27 mouse cellular contexts compared by ENCODE assay signal in the genomic region with DNA sequence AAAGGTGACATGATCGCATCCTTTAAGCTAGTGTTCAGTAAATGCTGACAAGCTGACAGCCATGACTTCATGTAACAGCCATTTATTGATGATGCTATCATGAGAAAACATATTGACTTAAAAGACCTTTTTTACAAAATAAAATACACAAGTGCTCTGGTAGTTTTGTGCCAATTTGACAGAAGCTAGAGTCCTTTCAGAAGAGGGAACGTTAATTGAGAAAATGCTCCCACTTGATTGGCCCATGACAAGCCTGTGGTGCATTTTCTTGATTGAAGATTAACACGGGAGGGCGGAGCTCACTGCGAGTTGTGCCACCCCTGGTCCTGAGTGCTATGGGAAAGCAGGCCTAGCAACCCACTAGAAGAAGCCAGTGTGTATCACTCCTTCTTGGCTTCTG. TPM values are rescaled to one million over a fixed set of nuclear protein-coding genes. Genes with fewer than 3 reads are reported as not detected.
DNase-seq lines count a peak whose midpoint lies in the region; ATAC-seq lines count a peak whose summit lies in the region.
"Had no signal": no experiment of that assay in that cellular context is flagged by ENCODE, and none has a peak within 500 bp of the region (broad histone marks: within the 10 kb centered on the region; RNA-seq: fewer than 3 reads in every experiment).

No protein-coding gene starts in this region.

- no peak overlapping the region for H3K9ac ChIP-seq in midbrain, embryonic 11.5 days (ENCODE audit: low read length)
- no peak overlapping the region for H3K9ac ChIP-seq in midbrain, embryonic 16.5 days (ENCODE audit: low read depth, low read length)
- H3K9ac ChIP-seq: embryonic facial prominence, embryonic 13.5 days; embryonic facial prominence, embryonic 15.5 days; forebrain, embryonic 12.5 days had no signal

- H3K9me3 ChIP-seq in midbrain, embryonic 11.5 days (ENCODE audit: control insufficient read depth, low read length), result no peaks in the 10 kb centered on the region
- no peaks in the 10 kb centered on the region for H3K9me3 ChIP-seq in midbrain, embryonic 16.5 days (replicated peaks; ENCODE audit: control insufficient read depth, low read length, poor library complexity, severe bottlenecking)
- H3K9me3 ChIP-seq: embryonic facial prominence, embryonic 13.5 days; embryonic facial prominence, embryonic 15.5 days; forebrain, embryonic 10.5 days had no signal

- H3K4me2 ChIP-seq in midbrain, embryonic 11.5 days, result no peak overlapping the region
- H3K4me2 ChIP-seq in midbrain, embryonic 16.5 days (ENCODE audit: low read length), result no peak overlapping the region
- H3K4me2 ChIP-seq: embryonic facial prominence, embryonic 13.5 days; embryonic facial prominence, embryonic 15.5 days; forebrain, embryonic 12.5 days had no signal

- no peak for ATAC-seq in CD4-positive, CD25-positive, alpha-beta regulatory T cell, adult 4 months
- no peak for ATAC-seq in midbrain, embryonic 11.5 days (ENCODE audit: low FRiP score)
- no peak for ATAC-seq in midbrain, embryonic 16.5 days
- ATAC-seq in megakaryocyte progenitor cell, adult 5-6 weeks (replicated peaks; ENCODE audit: poor library complexity), result no peak
- ATAC-seq: forebrain, embryonic 14.5 days; forebrain, embryonic 16.5 days had no signal

- no peaks in the 10 kb centered on the region for H3K27me3 ChIP-seq in midbrain, embryonic 11.5 days (ENCODE audit: control insufficient read depth, insufficient read depth, low read length)
- no peaks in the 10 kb centered on the region for H3K27me3 ChIP-seq in midbrain, embryonic 16.5 days (ENCODE audit: control insufficient read depth, insufficient read depth, low read depth, low read length)
- H3K27me3 ChIP-seq: embryonic facial prominence, embryonic 13.5 days; embryonic facial prominence, embryonic 15.5 days; forebrain, embryonic 12.5 days had no signal

- H3K36me3 ChIP-seq in midbrain, embryonic 11.5 days (ENCODE audit: control insufficient read depth, insufficient read depth, low read length), result no peaks in the 10 kb centered on the region
- H3K36me3 ChIP-seq in midbrain, embryonic 16.5 days (ENCODE audit: control insufficient read depth, insufficient read depth, low read length), result no peaks in the 10 kb centered on the region
- H3K36me3 ChIP-seq: embryonic facial prominence, embryonic 13.5 days; embryonic facial prominence, embryonic 15.5 days; forebrain, embryonic 10.5 days; forebrain, embryonic 12.5 days had no signal

- peak; percentile 37 for DNase-seq in CD4-positive, CD25-positive, alpha-beta regulatory T cell, adult 2 months (ENCODE audit: low read depth, low spot score)
- DNase-seq in midbrain, embryonic 11.5 days (ENCODE audit: low spot score, missing footprints), result peak; percentile 66
- peak; percentile 12 for DNase-seq in CD4-positive helper T cell, adult 2 months (ENCODE audit: low read depth, low spot score)
- peak; percentile 4 for DNase-seq in large intestine, adult 2 months (ENCODE audit: low read depth, low spot score)
- DNase-seq: adrenal gland, adult 2 months; adrenal gland, postnatal 10 days; adrenal gland, postnatal 25 days; B cell, adult 2 months; cerebellum, adult 11 months; cerebellum, adult 18-20 months; cerebellum, adult 8-10 months; cerebellum, adult 9-11 months; cerebellum, postnatal 14 days; cerebellum, postnatal 36 days; embryo, embryonic 11 days had no signal

- no peaks in the 10 kb centered on the region for H3K4me1 ChIP-seq in midbrain, embryonic 11.5 days (ENCODE audit: control insufficient read depth, insufficient read depth, low read length)
- peaks cover 4% of the 10 kb centered on the region for H3K4me1 ChIP-seq in midbrain, embryonic 16.5 days (ENCODE audit: control insufficient read depth, insufficient read depth, low read length)
- H3K4me1 ChIP-seq: embryonic facial prominence, embryonic 13.5 days; embryonic facial prominence, embryonic 15.5 days had no signal

- no peak overlapping the region for H3K27ac ChIP-seq in midbrain, embryonic 11.5 days (ENCODE audit: low read depth, low read length)
- H3K27ac ChIP-seq in midbrain, embryonic 16.5 days (ENCODE audit: low read length), result no peak overlapping the region
- H3K27ac ChIP-seq: embryonic facial prominence, embryonic 13.5 days; embryonic facial prominence, embryonic 15.5 days; forebrain, embryonic 10.5 days; forebrain, embryonic 12.5 days had no signal

- no peak overlapping the region for H3K4me3 ChIP-seq in midbrain, embryonic 11.5 days (ENCODE audit: low read depth, low read length)
- H3K4me3 ChIP-seq in midbrain, embryonic 16.5 days (ENCODE audit: low read depth, low read length), result no peak overlapping the region
- H3K4me3 ChIP-seq: embryonic facial prominence, embryonic 13.5 days; embryonic facial prominence, embryonic 15.5 days; erythroblast, embryonic 14.5 days; forebrain, embryonic 10.5 days; forebrain, embryonic 12.5 days had no signal

- WGBS in midbrain, embryonic 11.5 days, result 88% methylated on average over 5 of the region's 5 CpGs
- WGBS in midbrain, embryonic 16.5 days, result 85% methylated on average over 5 of the region's 5 CpGs
- 43% methylated on average over 5 of the region's 5 CpGs for WGBS in large intestine, adult 2 months

RNA-seq across cellular contexts. Expression of gene Epsti1, which starts 2.5 kb away (rescaled TPM):
- 100 to 1,000 TPM in 1 of 2 experiments, 10 to 100 TPM in 1; 97.6 to 108 TPM for polyA plus RNA-seq in CD4-positive, CD25-positive, alpha-beta regulatory T cell, adult 4 months (2017; shearing (Covaris generic))
- 0.31 and 0.44 TPM in 2 replicates for polyA plus RNA-seq in midbrain, embryonic 11.5 days (2014; fragmentation: Nextera tagmentation; extraction: Ambion mirVana)
- 0.32 TPM in 1 of 2 replicates, not detected in the other for polyA plus RNA-seq in midbrain, embryonic 16.5 days (2015; fragmentation: Nextera tagmentation; extraction: Ambion mirVana)
- polyA plus RNA-seq in large intestine, adult 2 months (2012; rRNA removed), result 17.6 and 21.4 TPM in 2 replicates
- 11.1 and 13.2 TPM in 2 replicates for total RNA-seq in megakaryocyte progenitor cell, adult 5-6 weeks (2015)
- 29.6 and 36.9 TPM in 2 replicates for total RNA-seq in megakaryocyte progenitor cell, adult 5-6 weeks (2017)
- total RNA-seq: ES-E14, MEL had no signal
- polyA plus RNA-seq: forebrain, embryonic 10.5 days had no signal

RNA-seq across cellular contexts. Expression of gene Dnajc15, which starts 31.7 kb away (rescaled TPM):
- 100 to 1,000 TPM in 1 of 2 experiments, 10 to 100 TPM in 1; 76.0 to 120 TPM for polyA plus RNA-seq in CD4-positive, CD25-positive, alpha-beta regulatory T cell, adult 4 months (2017; shearing (Covaris generic))
- 99.2 and 111 TPM in 2 replicates for polyA plus RNA-seq in midbrain, embryonic 11.5 days (2014; fragmentation: Nextera tagmentation; extraction: Ambion mirVana)
- 79.3 and 90.1 TPM in 2 replicates for polyA plus RNA-seq in midbrain, embryonic 16.5 days (2015; fragmentation: Nextera tagmentation; extraction: Ambion mirVana)
- polyA plus RNA-seq in large intestine, adult 2 months (2012; rRNA removed), result 6.0 and 6.4 TPM in 2 replicates
- 77.4 and 101 TPM in 2 replicates for total RNA-seq in megakaryocyte progenitor cell, adult 5-6 weeks (2015)
- 66.5 and 77.4 TPM in 2 replicates for total RNA-seq in megakaryocyte progenitor cell, adult 5-6 weeks (2017)
- total RNA-seq: MEL had no signal

Comparison
In these comparisons a context has a peak if more than half of its experiments do, and no peak if none do; other contexts are left out.
1. DNase-seq: peak in every context shown above with its lines; median percentile 66 in midbrain, embryonic 11.5 days; 37 in CD4-positive, CD25-positive, alpha-beta regulatory T cell, adult 2 months; 12 in CD4-positive helper T cell, adult 2 months; 4 in large intestine, adult 2 months.
2. RNA of gene Epsti1, which starts 2.5 kb away (polyA plus RNA-seq): 97.6 to 108 TPM in CD4-positive, CD25-positive, alpha-beta regulatory T cell, adult 4 months and 17.6 to 21.4 TPM in large intestine, adult 2 months; 0.31 to 0.44 TPM in midbrain, embryonic 11.5 days and 0.32 TPM in midbrain, embryonic 16.5 days; every median in the first group is over 10 times any median in the second.
3. RNA of gene Dnajc15, which starts 31.7 kb away (polyA plus RNA-seq): 76.0 to 120 TPM in CD4-positive, CD25-positive, alpha-beta regulatory T cell, adult 4 months, 99.2 to 111 TPM in midbrain, embryonic 11.5 days and 79.3 to 90.1 TPM in midbrain, embryonic 16.5 days; 6.0 to 6.4 TPM in large intestine, adult 2 months; every median in the first group is over 10 times any median in the second.